Mouse (Mus musculus): Measurements from ENCODE around the gene Arhgef6. TPM values are rescaled to one million over a fixed set of nuclear protein-coding genes. Genes with fewer than 3 reads are reported as not detected.

The Arhgef6 gene
- polyA plus RNA-seq, 1 experiment, result 28.1 TPM

- DNase-seq (ENCODE audit: low spot score), result no peak
Measured at GRCm38 (mm10) chrX:57303188-57303878, 35.2 kb downstream of the Arhgef6 start.

- no peak for DNase-seq (ENCODE audit: low spot score)
Measured at GRCm38 (mm10) chrX:57298946-57299345, 39.6 kb downstream of the Arhgef6 start.

GRCm38 (mm10) chrX:57288458-57288857 lies 50.1 kb downstream of the Arhgef6 start:
- no peak for DNase-seq (ENCODE audit: low spot score)

- no peak for DNase-seq (ENCODE audit: low spot score)
Measured at GRCm38 (mm10) chrX:57286281-57286680, 52.2 kb downstream of the Arhgef6 start.

GRCm38 (mm10) chrX:57282184-57282583 lies 56.3 kb downstream of the Arhgef6 start:
- DNase-seq (ENCODE audit: low spot score), result no peak

- DNase-seq (ENCODE audit: low spot score), result no peak
Measured at GRCm38 (mm10) chrX:57277560-57278335, 60.8 kb downstream of the Arhgef6 start.

- DNase-seq (ENCODE audit: low spot score), result no peak
Measured at GRCm38 (mm10) chrX:57263515-57263914, 75.0 kb downstream of the Arhgef6 start.

GRCm38 (mm10) chrX:57260744-57261143 lies 77.8 kb downstream of the Arhgef6 start:
- no peak for DNase-seq (ENCODE audit: low spot score)

GRCm38 (mm10) chrX:57253329-57254055 lies 85.0 kb downstream of the Arhgef6 start:
- no peak for DNase-seq (ENCODE audit: low spot score)

GRCm38 (mm10) chrX:57238572-57238971 lies 100.0 kb downstream of the Arhgef6 start:
- DNase-seq (ENCODE audit: low spot score), result no peak

GRCm38 (mm10) chrX:57235982-57236381 lies 102.5 kb downstream of the Arhgef6 start:
- no peak for DNase-seq (ENCODE audit: low spot score)

GRCm38 (mm10) chrX:57233596-57233995 lies 104.9 kb downstream of the Arhgef6 start:
- no peak for DNase-seq (ENCODE audit: low spot score)

GRCm38 (mm10) chrX:57228178-57228577 lies 110.4 kb downstream of the Arhgef6 start:
- DNase-seq (ENCODE audit: low spot score), result no peak

- no peak for DNase-seq (ENCODE audit: low spot score)
Measured at GRCm38 (mm10) chrX:57223301-57223700, 115.2 kb downstream of the Arhgef6 start.

- no peak for DNase-seq (ENCODE audit: low spot score)
Measured at GRCm38 (mm10) chrX:57221881-57222280, 116.6 kb downstream of the Arhgef6 start.

GRCm38 (mm10) chrX:57219563-57219962 lies 119.0 kb downstream of the Arhgef6 start:
- no peak for DNase-seq (ENCODE audit: low spot score)

- no peak for DNase-seq (ENCODE audit: low spot score)
Measured at GRCm38 (mm10) chrX:57216271-57216670, 122.3 kb downstream of the Arhgef6 start.

GRCm38 (mm10) chrX:57215495-57215894 lies 123.0 kb downstream of the Arhgef6 start:
- no peak for DNase-seq (ENCODE audit: low spot score)

GRCm38 (mm10) chrX:57212862-57213261 lies 125.7 kb downstream of the Arhgef6 start:
- DNase-seq (ENCODE audit: low spot score), result no peak

- no peak for DNase-seq (ENCODE audit: low spot score)
Measured at GRCm38 (mm10) chrX:57211876-57212275, 126.7 kb downstream of the Arhgef6 start, which contains the start of gene Cd40lg. Gene Cd40lg, plus strand, starts transcription at chrX:57212143.

- no peak for DNase-seq (ENCODE audit: low spot score)
Measured at GRCm38 (mm10) chrX:57210591-57210990, 127.9 kb downstream of the Arhgef6 start.

- no peak for DNase-seq (ENCODE audit: low spot score)
Measured at GRCm38 (mm10) chrX:57200397-57200796, 138.1 kb downstream of the Arhgef6 start.

All from urinary bladder, adult 2 months (tissue).